Mouse (Mus musculus): ENCODE measurements around the gene Otx2. TPM values are rescaled to one million over a fixed set of nuclear protein-coding genes. Genes with fewer than 3 reads are reported as not detected.

The Otx2 gene
- polyA plus RNA-seq, 1 experiment = not detected

- Histone ChIP-seq H3K27me3 (replicated peaks; ENCODE audit: control insufficient read depth, insufficient read depth, low read length) (peaks cover 26% of the 10 kb centered on the region), H3K4me3 (ENCODE audit: insufficient read depth, low read depth, low read length) (no peak overlapping the region), H3K36me3 (ENCODE audit: control insufficient read depth, insufficient read depth, low read length) (no peaks in the 10 kb centered on the region), H3K4me1 (ENCODE audit: control insufficient read depth, insufficient read depth, low read length) (peaks cover 9% of the 10 kb centered on the region), H3K27ac (ENCODE audit: insufficient read depth, low read depth, low read length) (no peak overlapping the region)
- TF ChIP-seq CTCF (conservative IDR thresholded peaks at IDR 0.05; ENCODE audit: insufficient read depth, insufficient read length, low read depth, low read length) = no peak
- TF ChIP-seq POLR2A (IDR thresholded peaks at IDR 0.05; ENCODE audit: low read depth, low read length) = no peak
- 7% methylated on average over 4 of the region's 4 CpGs for WGBS
- DNase-seq = no peak
Observed at GRCm38 (mm10) chr14:48663531-48663930, 10.1 kb downstream of the Otx2 start.

GRCm38 (mm10) chr14:48662568-48663236 lies 10.9 kb downstream of the Otx2 start:
- no peak for TF ChIP-seq POLR2A (IDR thresholded peaks at IDR 0.05; ENCODE audit: low read depth, low read length)
- TF ChIP-seq CTCF (conservative IDR thresholded peaks at IDR 0.05; ENCODE audit: insufficient read depth, insufficient read length, low read depth, low read length) = no peak
- peaks cover 23% of the 10 kb centered on the region for H3K27me3 ChIP-seq (replicated peaks; ENCODE audit: control insufficient read depth, insufficient read depth, low read length)
- H3K27ac ChIP-seq (ENCODE audit: insufficient read depth, low read depth, low read length) = no peak overlapping the region
- WGBS = 6% methylated on average over 16 of the region's 16 CpGs
- H3K4me1 ChIP-seq (ENCODE audit: control insufficient read depth, insufficient read depth, low read length) = peaks cover 9% of the 10 kb centered on the region
- DNase-seq = no peak
- H3K4me3 ChIP-seq (ENCODE audit: insufficient read depth, low read depth, low read length) = no peak overlapping the region
- H3K36me3 ChIP-seq (ENCODE audit: control insufficient read depth, insufficient read depth, low read length) = no peaks in the 10 kb centered on the region

GRCm38 (mm10) chr14:48661646-48662567 lies 11.7 kb downstream of the Otx2 start:
- WGBS = 6% methylated on average over 38 of the region's 38 CpGs
- DNase-seq = no peak
- Histone ChIP-seq H3K27ac (ENCODE audit: insufficient read depth, low read depth, low read length) (no peak overlapping the region), H3K36me3 (ENCODE audit: control insufficient read depth, insufficient read depth, low read length) (no peaks in the 10 kb centered on the region), H3K27me3 (replicated peaks; ENCODE audit: control insufficient read depth, insufficient read depth, low read length) (peaks cover 23% of the 10 kb centered on the region), H3K4me3 (ENCODE audit: insufficient read depth, low read depth, low read length) (no peak overlapping the region), H3K4me1 (ENCODE audit: control insufficient read depth, insufficient read depth, low read length) (peaks cover 9% of the 10 kb centered on the region)
- no peak for TF ChIP-seq POLR2A (IDR thresholded peaks at IDR 0.05; ENCODE audit: low read depth, low read length)
- TF ChIP-seq CTCF (conservative IDR thresholded peaks at IDR 0.05; ENCODE audit: insufficient read depth, insufficient read length, low read depth, low read length) = no peak

- Histone ChIP-seq H3K27me3 (replicated peaks; ENCODE audit: control insufficient read depth, insufficient read depth, low read length) (peaks cover 22% of the 10 kb centered on the region), H3K4me3 (ENCODE audit: insufficient read depth, low read depth, low read length) (no peak overlapping the region), H3K27ac (ENCODE audit: insufficient read depth, low read depth, low read length) (no peak overlapping the region), H3K4me1 (ENCODE audit: control insufficient read depth, insufficient read depth, low read length) (peaks cover 9% of the 10 kb centered on the region), H3K36me3 (ENCODE audit: control insufficient read depth, insufficient read depth, low read length) (no peaks in the 10 kb centered on the region)
- TF ChIP-seq POLR2A (IDR thresholded peaks at IDR 0.05; ENCODE audit: low read depth, low read length) = no peak
- no peak for TF ChIP-seq CTCF (conservative IDR thresholded peaks at IDR 0.05; ENCODE audit: insufficient read depth, insufficient read length, low read depth, low read length)
- no peak for DNase-seq
- WGBS = 15% methylated on average over 8 of the region's 8 CpGs
Observed at GRCm38 (mm10) chr14:48661151-48661550, 12.5 kb downstream of the Otx2 start.

DNA sequence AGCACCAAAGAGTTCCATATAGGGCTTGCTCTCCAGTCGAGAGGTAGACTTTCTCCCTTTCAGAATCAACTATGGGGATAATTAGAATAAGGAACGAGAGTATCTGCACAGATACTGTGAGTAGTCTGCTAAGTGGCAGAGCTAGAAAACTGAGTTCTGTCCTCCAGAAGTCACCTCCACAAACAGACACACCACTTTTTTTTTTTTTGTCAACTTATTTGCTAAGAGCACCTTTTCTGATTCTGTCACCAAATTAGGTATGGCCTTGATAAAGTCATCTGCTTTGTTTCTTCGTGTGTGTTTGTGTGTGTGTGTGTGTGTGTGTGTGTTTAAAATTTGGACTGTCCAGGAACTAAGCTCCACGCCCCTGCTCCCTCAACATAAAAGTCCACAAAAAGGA lies 13.0 kb downstream of the Otx2 start:
- 44% methylated on average over 4 of the region's 4 CpGs for WGBS
- no peak for DNase-seq
- peaks cover 18% of the 10 kb centered on the region for H3K27me3 ChIP-seq (replicated peaks; ENCODE audit: control insufficient read depth, insufficient read depth, low read length)
- no peaks in the 10 kb centered on the region for H3K36me3 ChIP-seq (ENCODE audit: control insufficient read depth, insufficient read depth, low read length)
- H3K27ac ChIP-seq (ENCODE audit: insufficient read depth, low read depth, low read length) = no peak overlapping the region
- H3K4me3 ChIP-seq (ENCODE audit: insufficient read depth, low read depth, low read length) = no peak overlapping the region
- H3K4me1 ChIP-seq (ENCODE audit: control insufficient read depth, insufficient read depth, low read length) = peaks cover 9% of the 10 kb centered on the region
- TF ChIP-seq CTCF (conservative IDR thresholded peaks at IDR 0.05; ENCODE audit: insufficient read depth, insufficient read length, low read depth, low read length) (no peak), POLR2A (IDR thresholded peaks at IDR 0.05; ENCODE audit: low read depth, low read length) (no peak)

DNA sequence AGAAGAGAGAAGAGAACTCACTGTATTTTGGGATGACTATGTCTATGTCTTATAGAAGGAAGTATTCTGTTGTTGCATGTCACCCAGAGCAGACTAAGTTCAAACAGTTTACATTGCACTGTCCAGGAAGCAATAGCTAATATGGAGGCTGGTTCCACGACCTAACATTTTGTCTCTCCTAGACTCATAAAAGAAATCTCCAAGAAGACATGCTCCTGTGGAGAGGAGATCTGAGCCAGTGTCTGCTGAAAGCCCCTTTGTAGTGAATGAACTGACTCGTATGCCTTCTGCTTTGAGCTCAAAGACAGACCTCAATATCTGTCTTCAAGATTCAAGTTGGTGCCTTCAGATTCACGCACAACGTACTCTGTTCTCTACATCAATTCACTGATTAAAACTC lies 14.0 kb downstream of the Otx2 start:
- H3K4me3 ChIP-seq (ENCODE audit: insufficient read depth, low read depth, low read length) = no peak overlapping the region
- H3K27me3 ChIP-seq (replicated peaks; ENCODE audit: control insufficient read depth, insufficient read depth, low read length) = peaks cover 12% of the 10 kb centered on the region
- no peak overlapping the region for H3K27ac ChIP-seq (ENCODE audit: insufficient read depth, low read depth, low read length)
- WGBS = 54% methylated on average over 4 of the region's 4 CpGs
- H3K4me1 ChIP-seq (ENCODE audit: control insufficient read depth, insufficient read depth, low read length) = peaks cover 2% of the 10 kb centered on the region; the same call in 1 of the 2 replicates
- no peak for TF ChIP-seq POLR2A (IDR thresholded peaks at IDR 0.05; ENCODE audit: low read depth, low read length)
- H3K36me3 ChIP-seq (ENCODE audit: control insufficient read depth, insufficient read depth, low read length) = no peaks in the 10 kb centered on the region
- no peak for DNase-seq

DNA sequence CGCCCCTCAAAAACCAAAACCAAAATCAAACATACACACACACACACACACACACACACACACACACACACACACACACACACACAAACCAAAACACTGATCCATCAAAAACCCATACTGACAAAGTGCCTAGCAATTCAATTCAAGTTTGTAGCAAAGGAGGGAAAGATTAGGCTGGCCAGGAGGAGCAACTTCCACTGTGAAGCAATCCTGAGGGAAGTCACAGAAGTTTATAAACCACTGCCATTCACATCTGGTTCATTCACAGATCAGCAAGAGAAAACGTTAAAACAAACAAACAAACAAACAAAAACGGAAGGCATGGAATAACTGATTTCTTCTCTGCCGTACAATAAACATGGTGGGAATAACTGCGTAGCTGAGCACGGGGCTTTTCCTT lies 16.4 kb downstream of the Otx2 start:
- Histone ChIP-seq H3K4me1 (ENCODE audit: control insufficient read depth, insufficient read depth, low read length) (no peaks in the 10 kb centered on the region), H3K27ac (ENCODE audit: insufficient read depth, low read depth, low read length) (no peak overlapping the region), H3K27me3 (replicated peaks; ENCODE audit: control insufficient read depth, insufficient read depth, low read length) (peaks cover 12% of the 10 kb centered on the region), H3K4me3 (ENCODE audit: insufficient read depth, low read depth, low read length) (no peak overlapping the region), H3K36me3 (ENCODE audit: control insufficient read depth, insufficient read depth, low read length) (no peaks in the 10 kb centered on the region)
- whole genome bisulfite sequencing = 67% methylated on average over 6 of the region's 6 CpGs
- TF ChIP-seq POLR2A (IDR thresholded peaks at IDR 0.05; ENCODE audit: low read depth, low read length) = no peak
- no peak for DNase-seq

All from kidney, adult 2 months (tissue).